Mouse (Mus musculus) spleen, adult 2 months (tissue): ENCODE results near the gene Asap2. TPM values are rescaled to one million over a fixed set of nuclear protein-coding genes. Genes with fewer than 3 reads are reported as not detected.

ENCODE experiments used
- DNase-seq, 2 experiments: peaks; one replicate each; pipeline versions ENCODE4 v3.0.0 to v3.0.0-alpha.2; 2012 to 2021; ENCODE audit warnings: low spot score in 2 of 2, low read depth in 1 of 2
- H3K27ac ChIP-seq: fragments of 200-500 bp; 2 replicates; pipeline ENCODE4 v1.5.1; 2012; ENCODE audit warnings: low read length, inconsistent platforms; ENCODE audit not compliant: insufficient read depth
- H3K27me3 ChIP-seq: fragments of 200-500 bp; 2 replicates; pipeline ENCODE4 v1.6.1; 2012; ENCODE audit warnings: mild to moderate bottlenecking, moderate library complexity, low read length, inconsistent platforms; ENCODE audit not compliant: control insufficient read depth, insufficient read depth
- H3K36me3 ChIP-seq: fragments of 200-500 bp; 2 replicates; pipeline ENCODE4 v1.6.1; 2012; ENCODE audit warnings: mild to moderate bottlenecking, low read length, inconsistent platforms; ENCODE audit not compliant: control insufficient read depth, insufficient read depth
- H3K4me1 ChIP-seq: fragments of 200-500 bp; 2 replicates; pipeline ENCODE4 v1.6.1; 2011; ENCODE audit warnings: inconsistent platforms; ENCODE audit not compliant: control insufficient read depth, insufficient read depth, insufficient read length
- H3K4me3 ChIP-seq: fragments of 200-500 bp; 2 replicates; pipeline ENCODE4 v1.5.1; 2011; ENCODE audit warnings: mild to moderate bottlenecking, inconsistent platforms; ENCODE audit not compliant: insufficient read depth, insufficient read length; ENCODE audit errors: extremely low read depth
- CTCF ChIP-seq: fragments of 200-500 bp; IDR thresholded peaks from 2 replicates; pipeline ENCODE4 v1.5.1; 2011; ENCODE audit warnings: mild to moderate bottlenecking, inconsistent platforms; ENCODE audit not compliant: insufficient read depth, insufficient read length, insufficient replicate concordance; ENCODE audit errors: extremely low read depth
- POLR2A ChIP-seq: fragments of 200-500 bp; IDR thresholded peaks from 2 replicates; pipeline ENCODE4 v1.6.1; 2011; ENCODE audit warnings: low read depth, low read length, inconsistent platforms
- WGBS: fragments of 180-500 bp; shearing (Covaris S2); methylation state at CpG from one replicate; pipeline ENCODE4 v1.1.7; 2018; 5-methylcytosine and 5-hydroxymethylcytosine counted together
- polyA plus RNA-seq: library from polyadenylated mRNA; depleted of rRNA; stranded (reverse); fragments of >200 nt; gene quantifications from 2 replicates; pipeline ENCODE4 v1.2.3, GENCODE M21; 2012

Asap2 gene
- polyA plus RNA-seq, 1 experiment: 3.3 TPM

GRCm38 (mm10) chr12:21227076-21227980 lies 237.1 kb downstream of the Asap2 start:
- Histone ChIP-seq H3K27me3 (no peaks in the 10 kb centered on the region), H3K4me3 (no peak overlapping the region), H3K27ac (0 out of 2 replicates have a peak overlapping the region, but pooled peaks have one; percentile 10), H3K4me1 (no peaks in the 10 kb centered on the region), H3K36me3 (no peaks in the 10 kb centered on the region)
- WGBS: 59% methylated on average over 6 of the region's 6 CpGs
- DNase-seq: peak in 1 of 2 experiments; percentile 15
- no peak for TF ChIP-seq POLR2A
- TF ChIP-seq CTCF: no peak

GRCm38 (mm10) chr12:21228650-21229049 lies 238.4 kb downstream of the Asap2 start:
- WGBS: 60% methylated on average over 4 of the region's 4 CpGs
- no peaks in the 10 kb centered on the region for H3K36me3 ChIP-seq
- no peak overlapping the region for H3K4me3 ChIP-seq
- H3K4me1 ChIP-seq: no peaks in the 10 kb centered on the region
- H3K27me3 ChIP-seq: no peaks in the 10 kb centered on the region
- DNase-seq: no peak
- no peak for TF ChIP-seq CTCF
- no peak for TF ChIP-seq POLR2A
- no peak overlapping the region for H3K27ac ChIP-seq

DNA sequence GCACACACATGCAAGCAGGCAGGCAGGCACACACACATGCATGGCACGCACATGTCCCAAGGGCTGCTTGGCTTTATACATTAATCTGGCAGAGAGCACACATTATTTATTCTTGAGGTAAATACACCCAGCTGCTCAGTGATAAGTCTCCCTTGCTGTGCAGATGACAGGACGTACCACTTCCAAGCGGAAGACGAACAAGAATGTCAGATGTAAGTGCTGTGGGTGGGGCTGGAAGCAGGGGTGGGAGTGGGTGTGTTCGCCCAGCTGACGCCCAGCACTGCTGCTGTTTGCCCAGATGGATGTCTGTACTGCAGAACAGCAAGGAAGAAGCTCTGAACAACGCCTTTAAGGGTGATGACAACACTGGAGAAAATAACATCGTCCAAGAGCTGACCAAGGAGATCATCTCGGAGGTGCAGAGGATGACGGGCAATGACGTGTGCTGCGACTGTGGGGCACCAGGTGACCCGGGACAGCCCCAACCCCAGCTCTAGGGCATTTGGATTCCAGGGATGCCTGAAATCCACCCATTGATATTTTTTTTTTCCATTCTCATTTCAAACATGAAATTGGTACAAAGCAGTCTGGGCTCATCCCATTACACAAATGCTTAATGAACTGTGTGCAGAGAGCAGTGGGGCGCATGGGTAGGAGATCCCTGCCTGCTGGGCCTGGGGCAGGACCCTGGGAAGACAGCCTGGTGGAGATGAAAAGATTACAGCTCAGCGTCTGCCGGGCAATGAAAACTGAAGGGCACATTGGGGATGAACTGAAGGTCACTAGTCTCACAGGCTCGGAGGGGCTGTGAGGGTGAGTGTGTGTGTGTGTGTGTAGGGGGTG lies 239.0 kb downstream of the Asap2 start:
- no peaks in the 10 kb centered on the region for H3K4me1 ChIP-seq
- H3K27ac ChIP-seq: no peak overlapping the region
- no peak for DNase-seq
- 86% methylated on average over 17 of the region's 17 CpGs for WGBS
- H3K4me3 ChIP-seq: no peak overlapping the region
- H3K36me3 ChIP-seq: no peaks in the 10 kb centered on the region
- TF ChIP-seq POLR2A: no peak
- TF ChIP-seq CTCF: no peak
- no peaks in the 10 kb centered on the region for H3K27me3 ChIP-seq

GRCm38 (mm10) chr12:21233727-21234126 lies 243.5 kb downstream of the Asap2 start:
- WGBS: 68% methylated on average over 7 of the region's 7 CpGs
- no peaks in the 10 kb centered on the region for H3K36me3 ChIP-seq
- no peak overlapping the region for H3K4me3 ChIP-seq
- H3K27me3 ChIP-seq: no peaks in the 10 kb centered on the region
- no peaks in the 10 kb centered on the region for H3K4me1 ChIP-seq
- no peak overlapping the region for H3K27ac ChIP-seq
- no peak for TF ChIP-seq CTCF
- no peak for TF ChIP-seq POLR2A
- DNase-seq: no peak

DNA sequence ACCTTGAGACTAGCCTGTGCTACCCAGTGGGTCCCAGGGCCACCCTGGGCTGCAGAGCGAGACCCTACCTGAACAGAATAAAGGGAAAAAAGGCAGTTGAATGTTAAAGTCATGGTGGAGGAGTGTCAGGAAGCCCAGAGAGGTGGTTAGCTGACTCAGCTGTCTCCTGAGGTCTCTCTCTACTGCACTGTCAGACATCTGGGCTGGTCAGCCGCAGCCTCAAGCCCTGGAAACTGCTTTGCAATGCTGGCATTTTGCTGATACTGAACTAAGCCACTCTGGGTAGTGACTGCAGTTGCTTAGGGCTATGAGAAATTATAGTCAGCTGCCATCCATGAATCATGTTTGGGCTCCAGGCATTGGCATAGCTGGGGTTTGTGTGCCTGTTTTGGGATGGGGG lies 244.3 kb downstream of the Asap2 start:
- TF ChIP-seq CTCF: no peak
- Histone ChIP-seq H3K27ac (no peak overlapping the region), H3K27me3 (no peaks in the 10 kb centered on the region), H3K36me3 (no peaks in the 10 kb centered on the region), H3K4me1 (no peaks in the 10 kb centered on the region), H3K4me3 (no peak overlapping the region)
- WGBS: 72% methylated on average over 2 of the region's 2 CpGs
- DNase-seq: no peak

DNA sequence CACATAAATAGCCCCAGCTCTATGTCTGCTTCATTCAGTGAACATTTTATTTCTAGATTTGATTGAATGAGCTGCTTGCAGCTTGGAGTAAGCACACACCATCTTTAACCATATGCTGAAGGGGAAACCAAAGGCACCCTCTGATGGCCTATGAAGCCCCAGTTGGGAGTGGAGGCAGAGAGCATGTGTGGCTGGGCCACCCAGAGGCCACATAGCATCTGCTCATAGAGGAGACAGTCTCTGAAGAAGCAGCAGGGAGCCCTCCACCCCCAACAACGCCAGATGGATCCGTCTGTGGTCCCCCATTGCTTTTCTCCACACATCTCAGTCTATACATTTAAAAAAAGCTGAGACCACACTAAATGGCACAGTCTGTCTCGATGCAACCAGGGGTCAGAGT lies 251.7 kb downstream of the Asap2 start:
- H3K27me3 ChIP-seq: no peaks in the 10 kb centered on the region
- H3K36me3 ChIP-seq: no peaks in the 10 kb centered on the region
- no peak for DNase-seq
- no peak overlapping the region for H3K4me3 ChIP-seq
- no peak for TF ChIP-seq POLR2A
- no peak for TF ChIP-seq CTCF
- no peak overlapping the region for H3K27ac ChIP-seq
- WGBS: 95% methylated on average over 3 of the region's 3 CpGs
- H3K4me1 ChIP-seq: no peaks in the 10 kb centered on the region
